In genomic region chr11:44238051-44238450, GRCm38 (mm10) we compare ENCODE assay signal across 8 mouse cellular contexts.
"Had no signal": no experiment of that assay in that cellular context is flagged by ENCODE, and none has a peak within 500 bp of the region (broad histone marks: within the 10 kb centered on the region; RNA-seq: fewer than 3 reads in every experiment).

No protein-coding gene starts in this region.

- DNase-seq: lung, adult 18-20 months; lung, embryonic 14.5 days; lung, postnatal 4 days; midbrain, embryonic 14.5 days; right cerebral cortex, postnatal 14 days; thymus, adult 2 months; thymus, postnatal 14 days; thymus, postnatal 36 days had no signal
